Mouse (Mus musculus): ENCODE measurements at regions not wholly inside any gene's neighbourhood (a gene's known extent, or its start where the extent isn't known, plus 50 kb on each side); places are given as distances from the start of the nearest gene placed in this dataset.

DNA sequence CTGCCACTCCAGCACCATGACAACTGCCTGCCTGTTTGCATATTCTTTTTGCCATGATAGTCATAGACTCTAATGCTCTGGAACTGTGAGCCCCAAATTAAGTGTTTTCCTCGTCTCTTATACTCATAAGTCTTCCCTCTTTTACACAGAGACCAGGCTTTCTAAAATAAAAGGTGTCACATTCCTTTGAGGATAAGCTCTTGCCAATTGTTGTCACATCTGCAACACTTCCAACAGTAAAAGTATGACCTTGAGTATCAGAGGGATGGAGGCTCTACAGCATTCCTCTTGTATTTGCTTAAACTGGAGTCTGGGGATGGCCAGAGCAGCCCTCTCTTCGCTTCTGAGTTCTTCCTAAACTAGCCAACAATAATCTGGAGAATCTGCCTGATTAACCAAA is 301.4 kb upstream of the Cd180 start:
- DNase-seq: no peak

DNA sequence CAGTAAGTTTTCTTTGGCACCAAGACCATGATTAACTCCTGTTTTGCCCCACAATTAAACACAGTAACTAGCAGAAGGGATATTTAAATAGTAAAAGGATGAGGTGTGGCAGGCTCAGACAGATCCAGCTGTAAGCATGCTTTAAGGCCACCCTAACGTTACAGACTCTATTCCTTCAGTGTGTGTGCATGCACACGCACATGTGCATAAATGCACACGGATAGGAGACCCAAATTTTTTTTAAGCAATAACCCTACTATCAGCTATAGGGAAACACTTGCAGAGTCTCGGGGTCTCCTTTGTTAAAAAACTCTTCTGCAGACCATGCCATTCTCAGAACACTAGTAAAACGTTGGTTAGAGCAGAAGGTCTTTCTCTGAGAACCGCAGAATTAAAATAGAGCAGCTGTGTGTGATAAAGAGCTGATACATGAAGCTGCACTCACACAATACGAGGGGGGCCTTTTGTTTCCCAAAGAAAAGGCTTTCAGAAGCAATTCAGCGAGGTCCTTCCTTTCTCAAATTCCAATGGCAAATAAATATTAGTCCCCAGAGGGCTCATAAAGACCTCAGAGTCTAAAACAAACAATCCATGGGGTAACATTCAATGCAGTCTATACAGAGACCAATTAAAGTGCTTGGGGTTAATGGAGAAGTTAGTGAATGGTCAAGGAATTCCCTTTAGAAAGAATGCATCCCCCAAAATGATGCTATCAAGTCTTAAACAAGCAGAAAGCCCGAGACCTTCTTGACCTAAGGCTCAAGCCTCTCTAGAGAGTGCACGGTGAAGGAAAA is 300.3 kb upstream of the Cd180 start:
- no peak for DNase-seq

DNA sequence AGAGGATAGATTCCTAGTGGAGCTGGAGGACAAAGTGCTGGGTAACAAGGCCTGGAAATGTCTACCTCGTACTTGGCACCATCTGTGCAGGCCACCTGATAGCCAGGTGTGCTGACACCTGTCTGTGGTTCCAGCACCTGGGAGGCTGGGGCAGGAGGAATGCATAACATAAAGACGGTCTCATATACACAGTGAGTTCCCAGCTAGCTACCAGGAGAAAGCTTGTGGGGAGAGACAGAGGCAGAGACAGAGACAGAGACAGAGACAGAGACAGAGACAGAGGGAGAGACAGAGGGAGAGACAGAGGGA is 299.7 kb upstream of the Cd180 start:
- DNase-seq: no peak

DNA sequence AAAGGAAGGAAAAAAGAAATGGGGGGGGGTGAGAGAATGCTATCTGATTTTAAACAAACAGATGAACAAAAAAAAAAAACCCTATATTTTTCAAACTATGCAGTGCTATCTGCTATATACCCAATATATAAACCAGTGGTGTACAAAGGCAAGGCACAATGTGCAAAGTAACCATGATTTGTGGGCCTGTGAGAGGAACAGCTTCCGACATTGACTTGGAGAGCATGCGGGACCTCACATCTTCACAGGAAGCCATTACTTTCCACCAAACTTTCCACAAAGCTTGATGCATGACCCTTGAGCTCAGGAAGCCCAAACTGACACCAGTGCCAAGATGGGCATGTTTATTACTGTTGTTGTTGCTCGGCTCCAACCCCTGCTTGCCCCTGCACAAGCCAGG is 299.3 kb upstream of the Cd180 start:
- no peak for DNase-seq

DNA sequence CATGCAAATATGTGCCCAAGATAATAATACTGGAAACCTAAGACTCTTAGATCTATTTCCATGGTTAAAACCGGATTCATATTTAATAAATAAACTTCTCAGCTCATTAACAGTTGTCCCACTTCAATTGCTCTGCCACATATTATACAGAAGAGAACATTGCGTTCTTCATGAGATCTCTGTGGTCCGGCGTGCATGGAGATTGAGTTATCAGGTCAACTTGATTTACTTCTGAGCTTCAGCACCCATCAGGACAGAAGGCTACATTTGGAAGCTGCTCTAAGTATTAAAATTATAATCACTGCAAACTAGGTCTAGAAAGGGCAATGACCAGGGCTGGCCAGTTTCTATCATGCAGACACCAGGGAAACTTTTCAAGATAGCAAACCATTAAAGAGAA is 295.9 kb upstream of the Cd180 start:
- DNase-seq: no peak

DNA sequence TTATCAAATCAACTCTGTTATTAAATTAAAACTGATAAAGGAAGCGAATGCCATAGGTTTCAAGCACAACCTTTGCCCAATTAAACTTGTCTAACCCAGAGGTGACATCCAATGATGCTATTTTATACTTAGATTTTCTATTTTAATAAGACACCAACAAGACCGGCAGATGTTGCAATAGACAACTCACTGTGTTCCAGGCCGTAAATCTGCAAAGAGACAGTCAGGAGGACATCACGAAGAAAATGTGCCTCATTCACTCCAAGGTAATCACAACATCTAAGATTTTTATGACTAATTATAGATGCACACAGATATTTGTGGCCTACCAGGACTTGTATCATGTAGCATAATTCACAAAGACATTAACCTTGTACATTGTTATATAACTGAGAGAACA is 281.5 kb upstream of the Cd180 start:
- no peak for DNase-seq

DNA sequence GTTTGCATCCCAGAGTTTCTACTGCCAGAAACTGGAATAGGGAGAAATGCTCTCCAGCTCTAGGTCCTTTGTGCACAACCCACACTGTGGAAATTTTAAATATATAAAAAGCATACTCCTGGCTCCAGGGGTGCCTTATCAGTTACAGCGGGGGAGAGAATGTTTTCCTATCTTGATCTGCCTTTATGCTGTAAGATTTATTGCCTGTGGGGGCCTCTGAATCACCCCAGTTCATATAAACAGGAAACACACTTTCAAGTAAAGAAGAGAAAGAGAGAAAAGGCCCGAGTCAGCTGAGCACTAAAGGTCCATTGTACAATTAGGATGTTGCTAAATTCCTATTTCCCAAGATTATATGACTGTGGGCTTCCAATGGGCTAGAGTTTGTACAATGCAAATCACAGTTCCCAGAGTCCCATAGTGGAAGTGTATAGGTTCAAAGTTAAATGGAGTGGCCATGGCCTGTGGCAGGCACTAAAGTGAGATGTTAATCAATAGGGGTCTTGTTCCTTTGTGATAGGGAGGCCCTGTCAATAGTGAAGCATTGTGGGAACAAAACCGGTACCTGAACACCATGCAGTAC is 258.9 kb upstream of the Cd180 start:
- no peak for DNase-seq

DNA sequence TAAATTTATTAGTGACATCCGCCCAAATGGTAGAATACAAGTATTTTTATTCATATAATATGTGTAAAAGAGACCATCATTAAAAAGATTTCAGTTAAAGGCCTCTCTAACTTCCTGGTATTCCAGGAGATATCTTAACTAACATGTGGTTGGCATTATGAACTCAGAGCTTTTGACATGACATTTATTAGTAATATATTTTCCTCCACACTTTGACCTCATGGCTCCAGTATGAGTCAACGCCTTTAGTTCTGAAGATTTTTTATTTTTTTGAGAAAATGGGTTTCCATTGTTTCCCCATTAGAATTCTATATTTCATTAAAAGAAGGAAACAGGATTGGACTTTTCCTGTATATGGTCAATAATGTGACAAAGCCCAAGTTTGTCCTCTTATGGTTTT is 250.7 kb upstream of the Cd180 start:
- DNase-seq: no peak

DNA sequence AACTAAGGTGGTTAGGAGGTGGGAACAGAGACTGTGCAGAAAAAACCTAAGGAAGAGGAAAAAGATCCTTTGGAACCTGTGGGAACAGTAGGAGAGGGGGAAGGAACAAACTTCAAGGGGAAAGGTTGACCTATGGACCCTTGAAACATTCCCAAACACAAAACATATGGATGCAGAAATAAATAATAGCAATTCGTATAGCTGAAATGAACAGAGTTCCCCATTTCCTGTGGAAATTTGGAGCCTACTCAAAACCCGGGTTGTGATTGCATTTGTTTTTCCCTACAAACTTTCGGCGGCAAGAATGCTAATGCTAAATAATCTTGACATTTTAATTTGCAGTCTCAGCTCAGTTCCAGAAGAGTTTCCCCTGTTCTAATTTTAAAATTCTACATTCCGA is 246.0 kb upstream of the Cd180 start:
- no peak for DNase-seq

DNA sequence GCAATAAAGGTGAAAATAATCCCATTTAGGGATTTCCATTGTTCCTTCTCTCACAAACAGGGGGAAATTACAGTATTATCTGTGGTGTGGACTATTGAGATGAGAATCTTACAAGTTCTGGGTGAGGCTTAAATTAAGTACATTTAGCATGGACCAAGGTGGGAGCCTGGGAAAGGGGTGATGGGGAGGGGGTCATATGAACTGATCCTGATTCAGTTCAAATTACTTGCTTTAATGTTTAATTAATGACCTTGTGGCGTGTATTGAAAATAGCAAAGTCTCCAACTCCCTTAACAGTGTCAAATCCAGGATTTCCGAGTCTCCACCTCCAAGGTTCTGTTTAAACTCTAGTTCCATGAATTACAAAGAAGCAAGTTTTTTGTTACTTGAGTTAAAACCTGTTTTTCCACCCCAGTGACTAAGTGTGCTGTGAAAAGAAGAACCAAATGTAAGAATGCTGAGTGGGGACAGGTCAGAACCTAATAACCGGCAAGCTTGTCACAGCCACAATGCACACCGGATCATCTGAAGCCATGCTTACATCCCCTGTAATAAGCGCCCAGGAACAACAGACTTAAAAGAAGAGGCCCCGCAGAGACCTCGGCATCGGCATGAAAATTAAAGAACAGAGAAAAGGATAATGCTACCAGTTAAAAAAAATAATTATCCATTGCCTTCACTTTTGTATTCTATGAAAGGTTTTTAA is 243.8 kb upstream of the Cd180 start:
- DNase-seq: no peak

DNA sequence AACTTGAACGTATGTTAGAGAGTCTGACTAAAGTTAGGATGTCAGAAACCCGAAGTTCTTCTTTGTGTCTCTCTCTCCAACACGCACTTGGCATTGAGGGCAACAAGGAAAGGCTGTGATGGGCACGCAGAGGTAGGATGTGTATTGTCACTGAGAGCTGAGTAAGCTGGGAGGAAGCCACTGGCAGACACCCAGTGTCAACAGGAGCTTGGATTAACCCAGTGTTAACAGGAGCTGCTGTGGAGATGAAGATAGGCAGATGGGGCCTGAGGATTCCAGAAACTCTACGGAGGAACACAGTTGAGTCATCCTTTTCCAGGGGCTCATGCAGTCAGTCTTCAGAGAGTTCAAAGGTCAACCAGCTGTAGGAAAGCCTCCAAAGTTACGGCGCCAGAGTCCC is 242.2 kb upstream of the Cd180 start:
- DNase-seq: no peak

DNA sequence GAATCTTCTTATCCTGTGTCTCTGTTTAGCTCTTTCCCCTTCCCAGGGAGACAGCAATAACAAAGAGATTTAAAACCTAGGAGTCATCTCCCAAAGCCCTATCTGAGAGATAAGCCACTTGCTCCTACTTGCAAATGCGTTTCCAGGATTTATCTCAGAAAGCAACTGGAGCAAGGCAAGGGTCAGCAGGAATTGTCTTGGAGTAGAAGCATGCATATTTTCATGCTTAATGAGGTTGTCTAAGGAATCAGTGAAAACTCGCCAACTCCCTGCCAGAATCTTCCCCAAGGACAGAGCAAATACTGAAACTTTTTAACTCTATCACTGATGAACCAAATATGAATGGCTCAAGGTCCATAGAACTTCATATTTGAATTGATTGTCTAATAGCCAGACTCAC is 234.6 kb upstream of the Cd180 start:
- no peak for DNase-seq

DNA sequence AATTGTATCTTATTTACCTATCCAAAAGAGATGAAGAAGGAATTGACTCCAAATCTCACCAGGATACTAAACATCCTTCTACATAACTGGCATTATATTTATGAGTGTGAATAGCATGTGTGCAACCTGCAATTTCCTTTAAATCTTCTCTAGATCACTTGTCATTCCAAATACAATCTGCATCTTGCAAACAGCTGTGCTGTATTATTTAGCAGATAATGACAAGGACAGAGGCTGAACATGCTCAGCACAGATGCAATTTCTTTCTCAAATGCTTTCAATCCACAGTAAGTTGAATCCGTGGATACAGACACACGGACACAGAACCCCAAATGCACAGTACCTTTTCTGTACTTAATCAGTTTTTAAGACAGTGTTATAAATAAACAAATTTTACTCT is 229.4 kb upstream of the Cd180 start:
- no peak for DNase-seq

DNA sequence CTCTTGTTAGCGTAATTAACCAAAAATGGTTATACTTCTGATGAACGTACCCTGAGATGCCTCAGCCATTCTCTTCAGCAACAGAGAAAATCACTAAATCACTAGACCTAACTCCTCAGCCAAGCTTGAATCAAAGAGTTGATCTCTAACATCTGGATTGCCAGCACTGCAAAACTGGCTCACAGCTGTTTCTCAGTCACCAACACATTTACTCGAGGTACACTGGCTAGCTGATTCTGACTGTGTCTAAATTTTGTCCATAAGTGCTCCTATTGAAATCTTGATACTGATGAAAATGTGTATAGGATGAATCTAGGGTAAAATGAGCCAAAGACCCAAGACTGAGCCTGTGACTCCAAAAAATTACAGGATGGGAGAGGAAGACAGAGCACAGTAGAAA is 211.5 kb upstream of the Cd180 start:
- no peak for DNase-seq

DNA sequence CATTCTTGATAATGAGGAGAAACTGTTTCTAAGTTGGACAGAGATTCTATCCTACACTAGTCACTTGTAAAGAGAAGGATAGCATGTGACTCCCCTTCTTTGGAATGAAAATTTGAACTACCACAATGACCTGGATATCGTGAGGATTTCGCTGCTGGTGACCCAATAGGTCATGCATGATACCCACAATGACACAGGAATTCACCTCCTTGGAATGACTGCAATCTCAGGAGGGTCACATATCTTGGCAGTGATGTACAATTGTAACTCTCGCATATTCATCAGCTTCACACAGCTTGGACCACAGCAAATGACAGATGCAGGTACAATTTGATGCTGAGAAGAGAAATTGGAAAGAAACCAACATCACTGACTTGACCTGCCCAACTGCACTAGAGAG is 210.9 kb upstream of the Cd180 start:
- DNase-seq: no peak

DNA sequence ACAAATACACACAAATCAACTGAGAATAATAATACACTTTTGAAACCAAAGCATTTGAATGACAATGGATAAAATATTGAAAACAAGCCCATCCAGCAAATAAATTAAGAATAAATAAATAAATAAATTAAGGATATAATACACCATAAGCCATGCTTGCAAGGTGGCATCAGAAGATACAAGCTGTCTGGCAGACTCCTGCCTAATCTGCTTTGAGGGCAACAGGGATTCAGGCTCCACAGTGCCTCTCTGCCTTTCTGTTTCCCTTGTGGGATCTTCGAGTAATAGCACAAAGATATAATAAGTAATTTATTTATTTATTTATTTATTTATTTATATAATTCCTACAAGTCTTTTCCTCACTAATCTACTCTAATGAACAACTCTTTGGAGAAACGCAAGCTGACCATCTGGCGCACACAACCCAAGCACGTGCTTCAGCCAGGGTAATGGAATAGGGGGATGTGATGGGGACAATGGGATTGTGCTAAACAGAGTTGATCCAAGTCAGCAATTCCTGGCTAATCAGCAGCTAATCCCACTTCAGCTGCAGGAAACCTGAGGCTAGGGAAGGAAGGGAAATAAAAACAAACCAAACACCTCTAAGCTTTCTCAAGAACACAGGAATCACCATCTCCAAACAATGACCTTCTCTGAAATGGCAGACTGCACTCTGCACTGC is 205.8 kb upstream of the Cd180 start:
- DNase-seq: no peak

DNA sequence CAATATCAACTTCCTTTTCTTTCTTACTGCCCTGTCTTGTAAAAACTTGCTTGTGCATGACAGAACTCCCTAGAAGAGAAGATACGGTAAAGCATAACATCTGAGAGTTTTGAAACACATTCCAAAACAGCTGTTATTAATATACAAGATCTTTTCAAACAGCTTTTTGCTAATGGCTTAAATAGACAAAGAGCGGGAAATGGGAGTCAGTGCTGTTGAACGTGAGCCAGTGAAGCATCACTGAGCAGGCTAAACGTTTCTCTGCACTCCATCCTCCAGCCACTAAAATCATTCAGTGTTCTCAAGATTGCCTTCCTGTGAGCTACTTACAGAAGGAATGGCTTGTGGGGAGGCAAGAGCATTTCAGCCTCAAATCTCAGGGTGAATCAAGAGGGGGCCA is 202.0 kb upstream of the Cd180 start:
- no peak for DNase-seq

DNA sequence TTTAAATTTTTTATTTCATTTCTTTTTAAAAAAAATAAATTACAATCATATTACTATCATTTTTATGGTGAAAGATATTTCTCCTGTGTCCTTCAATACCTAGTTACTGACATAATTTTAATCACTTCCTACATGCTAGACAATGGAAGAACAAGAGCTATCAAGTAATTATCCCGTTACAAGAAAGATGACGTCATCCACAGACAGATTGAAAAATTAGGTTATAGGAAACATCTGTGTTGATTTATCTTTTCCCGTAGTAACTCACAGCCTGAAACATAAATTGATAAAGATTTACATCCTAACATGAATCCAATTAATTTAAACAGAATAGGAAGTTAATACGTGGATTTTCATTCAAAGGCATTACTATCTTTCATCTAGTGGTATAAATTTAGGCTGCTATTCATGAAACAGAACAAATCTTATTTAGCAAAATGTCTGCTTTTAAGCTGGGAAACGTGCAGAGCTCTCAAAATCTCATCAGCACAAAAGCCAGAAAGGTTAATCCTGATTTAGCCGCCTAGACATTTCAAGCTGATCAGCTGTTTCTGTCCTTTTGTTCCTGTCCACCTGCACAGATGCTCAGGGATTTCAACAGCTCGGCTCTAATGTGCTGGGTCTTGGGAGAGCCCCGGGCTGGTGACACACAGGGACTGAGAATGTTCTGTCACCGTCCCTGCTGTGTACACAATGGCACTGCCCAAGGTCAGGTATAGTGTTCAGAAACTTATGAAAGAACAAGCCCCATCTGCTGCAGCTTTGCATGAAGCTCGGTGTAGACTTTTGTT is 189.0 kb upstream of the Cd180 start:
- DNase-seq: no peak

DNA sequence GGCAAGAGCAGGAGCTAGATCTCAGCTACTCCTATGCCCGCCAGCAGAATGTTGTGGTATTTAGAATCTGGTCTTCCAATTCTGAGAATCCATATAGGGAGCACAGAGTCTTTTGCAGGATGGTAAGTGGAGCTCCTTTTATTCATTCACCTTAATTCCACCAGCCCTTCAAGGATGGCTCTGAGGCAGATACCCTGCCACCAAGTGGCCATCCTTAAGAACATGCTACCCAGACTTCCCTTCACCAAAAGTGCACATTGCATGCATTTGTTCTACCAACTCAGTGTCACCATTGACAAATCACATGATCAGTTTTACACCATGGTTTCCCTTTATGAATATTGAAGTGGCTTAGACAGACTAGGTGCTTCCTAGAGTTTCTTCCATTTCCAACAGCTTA is 186.1 kb upstream of the Cd180 start:
- no peak for DNase-seq

DNA sequence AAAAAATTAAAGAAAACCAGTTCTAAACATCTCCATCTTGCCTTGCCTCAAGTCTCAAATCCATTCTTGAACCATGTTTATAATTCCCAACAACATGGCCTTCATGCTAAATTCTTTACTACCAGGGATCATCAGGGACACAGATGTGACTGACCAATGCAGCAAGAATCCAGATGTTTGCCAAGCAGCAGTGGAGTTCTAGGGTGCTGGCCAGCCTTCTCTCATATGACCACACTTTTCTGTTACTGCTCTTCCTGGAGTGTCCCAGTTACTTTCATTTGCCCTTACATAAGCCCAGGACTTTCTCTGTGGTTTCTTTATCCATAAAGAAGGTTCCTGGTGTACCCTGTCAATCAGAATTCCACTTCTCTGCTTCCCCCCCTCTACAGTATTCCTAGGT is 185.4 kb upstream of the Cd180 start:
- no peak for DNase-seq

DNA sequence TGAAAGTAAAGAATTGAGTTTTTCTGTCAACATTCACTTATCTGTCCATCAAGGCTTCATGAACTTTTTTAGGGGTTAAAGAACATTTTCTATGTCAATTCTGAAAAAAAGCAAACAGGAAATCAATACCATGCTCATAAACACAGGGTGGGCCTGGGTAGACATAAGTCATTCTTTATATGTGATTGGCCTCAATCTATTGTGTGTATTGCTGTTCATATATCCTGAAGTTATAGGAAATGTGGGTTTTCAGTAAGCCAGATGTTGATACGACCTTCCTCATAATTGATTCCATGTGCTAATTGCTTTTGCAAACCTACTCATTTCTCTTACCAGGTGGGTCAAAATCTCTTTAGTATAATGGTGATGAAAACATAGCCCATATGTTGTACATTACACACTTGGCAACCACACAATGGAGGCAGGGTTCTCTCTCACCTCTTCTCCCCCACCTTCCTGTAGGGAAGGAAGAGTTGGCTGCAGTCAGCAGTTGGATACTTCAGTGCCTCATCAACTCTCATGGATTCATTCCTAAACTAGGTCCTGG is 182.6 kb upstream of the Cd180 start:
- DNase-seq: no peak

DNA sequence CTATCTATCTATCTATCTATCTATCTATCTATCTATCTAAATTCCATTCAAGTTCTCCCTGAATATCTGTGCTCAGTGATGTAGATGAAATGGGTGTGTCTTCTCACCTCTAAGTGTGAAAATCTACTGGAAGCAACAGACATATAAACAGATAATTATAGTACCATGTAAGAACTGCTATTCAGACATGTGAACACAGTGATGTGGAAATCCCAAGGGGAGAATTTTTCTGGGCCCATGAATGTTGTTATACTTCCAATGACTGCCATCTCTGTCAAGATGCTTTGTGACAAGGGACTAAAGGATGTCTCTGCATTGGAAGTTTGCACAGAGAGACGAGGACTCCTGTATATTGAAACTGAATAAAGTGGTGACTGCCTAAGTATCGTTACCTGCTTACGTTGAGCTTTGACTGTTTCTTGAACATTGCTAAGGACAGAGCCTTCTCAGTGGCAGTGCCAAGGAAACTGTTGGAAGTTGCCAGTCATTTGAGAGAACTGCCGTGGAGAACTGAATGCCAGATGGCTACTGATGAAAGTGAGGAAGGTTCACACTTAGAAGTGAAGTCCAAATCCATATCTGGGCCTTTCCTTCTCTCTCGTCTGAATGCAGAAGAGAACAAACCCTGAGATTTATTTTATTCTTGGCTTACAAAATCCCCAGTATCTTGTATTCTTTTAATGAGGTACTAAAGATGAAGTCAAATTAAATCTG is 175.0 kb upstream of the Cd180 start:
- DNase-seq: no peak
